Mouse (Mus musculus): ENCODE measurements around the gene Slc25a25.

Gene Slc25a25

DNA sequence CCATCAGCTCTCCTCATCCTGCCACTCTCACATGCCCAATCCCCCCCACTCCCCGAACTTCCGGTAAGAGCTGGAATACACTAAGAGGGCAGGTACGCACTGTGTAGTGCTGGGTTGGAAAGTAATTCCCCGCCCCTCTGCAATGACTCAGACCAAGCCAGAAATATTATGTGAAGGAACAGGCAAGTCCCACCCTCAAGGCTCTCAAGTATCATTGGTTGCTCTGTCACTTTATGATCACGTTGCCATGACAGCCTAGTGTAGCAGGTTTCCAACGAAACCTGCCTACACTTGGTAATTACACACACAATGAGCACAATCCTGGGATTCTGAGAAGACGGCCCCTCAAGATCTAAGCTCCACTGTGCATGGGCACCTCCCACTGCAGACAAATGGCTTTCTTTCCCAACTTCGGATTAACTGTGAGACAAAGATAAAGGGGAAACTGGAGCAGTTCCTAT, 23.0 kb downstream of the Slc25a25 start:
- DNase-seq (ENCODE audit: low spot score) = peak; percentile 67

DNA sequence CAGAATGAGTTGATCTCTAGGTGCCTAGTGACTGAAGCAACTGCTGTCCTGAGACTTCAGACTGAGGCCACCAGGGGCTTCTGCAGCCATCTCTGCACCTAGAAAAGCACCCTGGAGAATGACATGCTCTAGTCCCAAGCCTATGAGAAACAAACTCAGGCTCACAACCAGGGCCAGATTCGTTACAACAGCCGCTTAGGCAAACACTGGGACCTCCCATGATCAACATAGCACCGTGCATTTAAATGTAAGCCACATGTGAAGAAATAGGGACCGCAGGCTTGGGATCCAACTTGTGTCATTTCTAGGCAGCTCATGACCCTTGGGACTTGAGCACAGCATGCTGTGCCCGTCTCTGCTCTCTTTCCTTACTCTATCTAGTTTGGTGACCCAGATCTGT, 23.5 kb downstream of the Slc25a25 start:
- DNase-seq (ENCODE audit: low spot score) = no peak

DNA sequence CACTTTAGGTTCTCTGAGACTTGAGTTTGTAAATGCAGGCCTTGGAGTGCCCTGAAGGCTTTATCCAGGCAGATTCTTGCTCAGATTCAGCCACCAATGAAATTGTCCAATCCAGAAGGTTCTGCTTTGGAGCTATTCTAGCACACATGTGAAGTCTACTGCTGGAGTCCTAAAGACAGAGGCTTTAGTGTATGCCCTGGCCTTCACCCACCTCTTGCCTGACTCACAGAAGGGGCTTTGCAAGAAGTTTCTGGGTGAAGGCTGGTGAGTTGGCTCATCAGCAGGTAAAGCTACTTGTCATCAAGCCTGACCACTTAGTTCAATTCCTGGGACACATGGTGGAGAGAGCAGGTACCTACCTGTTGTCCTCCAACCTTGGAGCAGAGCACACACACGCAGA, 25.1 kb downstream of the Slc25a25 start:
- DNase-seq (ENCODE audit: low spot score) = no peak

DNA sequence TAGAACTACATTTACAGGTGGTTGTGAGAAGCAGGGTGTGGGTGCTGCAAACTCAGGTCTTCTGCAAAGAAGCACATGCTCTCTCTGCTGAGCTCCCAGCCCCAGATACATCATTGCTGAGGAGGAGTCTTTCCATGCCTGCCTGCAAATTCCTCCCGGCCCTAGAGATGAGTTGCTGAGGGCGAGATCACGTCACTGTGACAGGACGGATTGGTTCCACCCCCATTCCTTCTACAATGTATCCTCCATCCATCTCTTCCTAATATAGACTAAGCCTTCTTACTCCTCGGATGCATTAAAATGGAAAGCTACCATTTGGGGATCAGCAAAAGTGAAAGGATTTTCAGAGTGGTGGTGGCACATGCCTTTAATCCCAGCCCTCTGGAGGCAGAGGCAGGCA, 25.7 kb downstream of the Slc25a25 start:
- no peak for DNase-seq (ENCODE audit: low spot score)

DNA sequence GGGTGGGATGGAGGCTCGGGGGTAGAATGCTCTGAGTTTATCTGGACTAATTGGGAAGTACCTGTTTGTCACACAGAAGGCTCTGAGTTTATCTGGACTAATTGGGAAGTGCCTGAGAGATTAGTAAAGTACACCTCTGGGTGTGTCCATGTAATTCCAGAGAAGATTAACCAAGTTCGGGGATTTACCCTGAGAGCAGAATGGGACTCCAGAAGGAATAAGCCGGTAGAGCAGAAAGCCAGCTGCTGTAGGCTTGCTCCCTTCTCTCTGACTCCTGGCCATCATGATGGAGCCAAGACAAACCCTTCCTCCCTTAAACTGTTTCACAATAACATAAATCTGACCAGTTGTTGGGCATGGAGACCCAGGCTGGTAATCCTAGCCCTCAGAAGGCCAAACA, 26.4 kb downstream of the Slc25a25 start:
- no peak for DNase-seq (ENCODE audit: low spot score)

DNA sequence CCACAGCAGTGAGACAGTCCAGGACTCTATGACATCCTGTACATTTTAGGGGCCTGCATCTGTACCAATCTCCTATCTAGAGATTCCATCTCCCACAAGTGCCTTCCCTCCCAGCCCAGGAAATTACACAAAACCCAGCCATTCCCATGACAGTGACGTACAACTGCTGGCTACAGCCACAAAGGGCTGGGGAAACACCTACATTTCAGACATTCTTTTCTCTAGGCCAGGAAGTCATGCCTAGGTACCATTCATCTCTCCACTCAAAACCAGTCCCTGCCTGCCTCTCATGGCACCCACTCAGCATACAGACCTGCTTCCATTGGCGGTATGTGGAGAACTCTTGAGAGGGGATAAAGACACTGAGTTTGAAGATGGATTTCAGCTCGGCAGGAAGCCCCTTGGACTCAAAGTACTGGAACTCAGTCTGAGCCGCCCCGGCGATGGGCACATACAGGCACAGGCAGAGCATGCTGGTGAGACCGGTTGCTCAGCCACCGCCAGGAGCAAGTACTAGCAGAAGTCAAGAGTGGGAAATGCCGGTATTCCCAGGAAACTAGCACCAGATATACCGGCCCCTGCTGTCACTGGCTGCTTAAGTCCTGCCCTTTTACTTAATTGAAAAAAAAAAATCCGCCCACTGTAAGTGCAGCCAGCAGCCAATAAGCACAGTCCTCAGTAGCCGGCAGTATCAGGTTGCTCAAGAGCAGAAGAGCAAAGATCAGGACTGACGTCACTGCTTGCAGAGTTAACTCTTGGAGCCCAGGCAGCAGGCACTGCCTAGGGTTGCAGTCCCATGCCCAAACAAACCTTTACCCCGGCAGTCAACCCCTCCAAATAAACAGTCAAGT, 27.5 kb downstream of the Slc25a25 start:
- peak; percentile 80 for DNase-seq (ENCODE audit: low spot score)

DNA sequence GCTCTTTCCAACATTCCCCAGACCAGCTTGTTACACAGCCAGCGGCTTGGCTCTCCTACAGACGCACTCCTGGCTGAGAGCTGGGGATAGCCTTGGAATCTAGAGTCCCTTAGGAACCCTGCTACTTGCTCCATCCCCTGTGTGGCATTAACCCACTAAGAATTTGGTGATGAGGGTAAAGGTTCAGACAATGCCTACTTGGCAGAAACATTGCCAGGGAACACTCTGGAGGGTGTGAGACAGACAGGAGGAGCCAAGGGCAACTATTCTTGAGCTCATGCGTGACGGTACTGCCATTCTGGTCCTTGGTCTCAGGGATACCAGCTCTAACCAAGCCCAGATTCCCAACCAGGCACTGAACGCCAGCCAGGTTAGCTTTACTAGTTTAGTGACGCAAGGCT, 29.4 kb downstream of the Slc25a25 start:
- no peak for DNase-seq (ENCODE audit: low spot score)

DNA sequence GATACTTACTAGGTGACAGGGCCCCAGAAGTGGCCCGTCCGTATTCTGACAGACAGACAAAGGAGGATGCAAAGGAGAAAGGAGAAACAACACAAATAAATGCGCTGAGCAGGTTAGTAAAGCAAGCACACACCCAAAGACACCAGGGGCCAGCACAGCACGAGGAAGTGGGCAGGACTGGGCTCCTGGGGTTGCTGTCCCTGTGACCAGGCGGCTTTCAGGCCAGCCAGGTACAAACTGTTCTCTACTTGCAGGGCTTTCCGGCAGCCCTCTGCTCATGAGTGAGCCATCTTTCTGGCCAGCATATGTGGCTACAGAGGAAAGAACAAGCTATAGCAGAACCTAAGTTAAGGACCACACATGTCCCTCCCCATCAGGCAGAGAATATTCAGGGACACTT, 30.6 kb downstream of the Slc25a25 start:
- DNase-seq (ENCODE audit: low spot score) = no peak

DNA sequence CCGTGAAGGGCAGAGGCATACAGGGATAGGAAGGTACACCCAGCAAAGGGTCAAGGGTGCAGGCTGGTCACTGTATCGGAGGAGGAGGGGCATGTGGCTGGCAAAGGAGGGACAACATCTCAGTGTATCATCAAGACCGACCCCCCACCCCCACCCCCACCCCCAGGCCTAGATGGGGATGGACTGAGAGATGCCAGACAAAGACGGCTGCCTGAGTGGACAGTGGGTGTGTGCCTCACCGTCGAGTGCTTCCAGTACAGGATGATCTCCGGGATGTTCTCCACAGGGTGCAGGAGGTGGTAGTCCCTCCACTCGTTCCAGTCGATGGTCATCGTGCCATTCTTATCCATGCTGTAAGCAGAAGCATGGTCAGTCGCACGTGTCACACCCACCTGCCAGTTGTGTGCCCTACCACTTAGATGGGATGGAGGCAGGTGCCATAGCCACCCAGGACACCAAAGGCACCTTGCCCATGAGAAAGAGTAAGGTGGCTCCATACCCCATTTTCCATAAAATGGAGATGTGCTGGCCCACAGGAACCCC, 31.1 kb downstream of the Slc25a25 start:
- DNase-seq (ENCODE audit: low spot score) = no peak

DNA sequence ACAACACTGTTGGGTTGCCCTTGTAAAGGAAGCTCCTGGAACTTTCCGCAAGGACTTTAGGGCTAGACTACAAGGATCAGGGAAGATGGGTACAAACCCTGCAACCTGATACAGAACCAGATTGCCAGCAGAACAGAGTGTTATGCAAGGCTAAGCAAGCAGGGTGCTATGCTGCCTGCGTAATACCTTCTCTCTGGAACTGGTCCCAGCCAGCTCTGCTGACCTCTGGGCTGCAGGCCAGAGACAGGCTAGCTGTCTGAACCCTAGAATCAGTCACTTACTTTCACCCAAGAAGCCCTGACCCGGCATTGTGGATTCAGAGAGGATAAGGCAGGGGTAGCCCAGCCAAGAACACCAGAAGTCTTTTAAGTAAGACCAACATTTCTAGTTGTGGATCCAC, 31.9 kb downstream of the Slc25a25 start:
- DNase-seq (ENCODE audit: low spot score) = peak; percentile 55

DNA sequence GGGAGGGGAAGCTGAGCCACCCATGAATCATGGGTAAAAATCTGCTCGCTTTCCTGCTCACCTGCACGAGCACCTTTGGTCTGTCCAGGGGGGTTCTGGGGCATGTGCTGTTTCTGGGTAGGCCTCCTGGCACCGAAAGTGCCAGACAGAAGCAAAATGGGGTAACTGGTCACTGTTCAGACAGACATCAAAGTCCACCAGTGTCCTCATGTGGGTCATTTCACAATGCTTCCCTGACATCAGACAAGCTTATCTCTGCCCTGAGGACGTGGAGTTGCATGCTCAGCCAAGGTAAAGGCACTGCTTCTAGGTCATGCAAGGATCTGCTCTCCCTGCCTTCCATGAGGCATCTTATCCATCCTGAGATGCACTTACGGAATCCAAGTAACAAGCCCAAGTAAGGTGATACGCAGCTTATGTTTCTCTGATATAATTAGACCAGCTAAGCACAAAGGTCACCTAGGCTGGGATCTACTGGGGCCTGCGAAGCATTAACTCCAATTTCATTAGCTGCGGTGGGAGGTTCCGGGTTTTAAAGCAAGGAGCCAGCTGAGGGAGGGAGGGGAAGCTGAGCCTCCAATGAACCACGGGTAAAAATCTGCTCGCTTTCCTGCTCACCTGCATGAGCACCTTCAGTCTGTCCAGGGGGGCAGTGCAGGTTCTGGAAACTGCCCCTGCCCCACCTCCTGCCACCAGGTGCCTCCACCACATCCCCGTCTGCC, 32.7 kb downstream of the Slc25a25 start:
- DNase-seq (ENCODE audit: low spot score) = no peak

DNA sequence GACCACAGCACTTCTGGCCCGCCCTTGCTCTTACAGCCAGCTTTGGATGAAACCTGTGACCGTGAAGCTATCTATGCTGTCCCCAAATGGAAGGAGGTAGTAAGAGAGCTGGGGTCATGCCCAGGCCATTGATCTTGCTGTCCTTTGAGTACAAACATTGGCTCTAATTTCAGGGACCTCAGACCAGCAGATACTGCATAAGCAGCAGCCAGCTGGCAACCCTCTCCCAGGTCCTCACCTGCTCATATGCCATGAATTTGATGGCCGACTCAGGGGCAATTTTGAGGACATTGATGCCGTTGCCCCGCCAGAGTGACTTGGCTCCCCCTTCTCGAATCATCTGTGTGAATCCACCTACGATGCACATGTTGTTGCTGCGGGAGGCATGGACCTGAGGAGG, 33.8 kb downstream of the Slc25a25 start:
- no peak for DNase-seq (ENCODE audit: low spot score)

DNA sequence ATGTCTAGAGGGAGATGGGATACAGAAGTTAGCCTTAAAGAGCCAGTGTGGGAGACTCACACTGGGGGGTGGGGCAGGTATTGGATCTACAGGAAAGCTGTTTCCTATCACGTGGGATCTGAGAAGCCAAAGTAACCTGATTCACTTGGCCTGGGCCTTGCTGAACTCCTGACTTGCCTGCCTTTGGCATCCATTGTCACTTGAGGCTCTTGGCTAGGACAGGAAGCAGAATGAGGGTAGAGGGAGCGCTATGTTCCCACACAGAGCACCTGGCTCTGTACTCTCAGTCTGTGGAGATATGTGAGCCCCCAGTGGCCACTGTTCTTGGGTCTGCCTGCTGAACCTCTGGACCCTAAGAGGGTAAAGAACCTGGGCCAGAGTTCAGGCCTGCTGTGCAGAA, 34.7 kb downstream of the Slc25a25 start:
- DNase-seq (ENCODE audit: low spot score) = no peak

DNA sequence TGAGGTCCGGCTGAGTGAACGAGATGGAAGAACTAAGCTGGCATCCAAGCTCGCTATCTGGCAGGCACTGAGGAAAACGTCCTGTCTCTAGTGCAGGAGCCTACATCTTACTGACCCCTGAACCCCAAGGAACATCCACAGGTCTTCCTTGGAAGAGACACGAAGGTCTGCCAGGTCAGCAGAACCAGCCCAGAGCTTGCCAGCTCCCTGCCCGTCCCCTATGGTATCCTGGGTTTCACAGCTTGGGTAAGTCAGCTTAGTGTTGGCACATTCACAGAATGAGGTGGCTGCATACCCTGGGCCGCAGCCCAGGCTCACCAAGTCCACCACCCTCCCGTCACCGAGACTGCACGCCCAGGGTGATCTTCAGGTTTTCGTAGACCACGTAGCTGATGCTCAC, 35.4 kb downstream of the Slc25a25 start:
- DNase-seq (ENCODE audit: low spot score) = no peak

DNA sequence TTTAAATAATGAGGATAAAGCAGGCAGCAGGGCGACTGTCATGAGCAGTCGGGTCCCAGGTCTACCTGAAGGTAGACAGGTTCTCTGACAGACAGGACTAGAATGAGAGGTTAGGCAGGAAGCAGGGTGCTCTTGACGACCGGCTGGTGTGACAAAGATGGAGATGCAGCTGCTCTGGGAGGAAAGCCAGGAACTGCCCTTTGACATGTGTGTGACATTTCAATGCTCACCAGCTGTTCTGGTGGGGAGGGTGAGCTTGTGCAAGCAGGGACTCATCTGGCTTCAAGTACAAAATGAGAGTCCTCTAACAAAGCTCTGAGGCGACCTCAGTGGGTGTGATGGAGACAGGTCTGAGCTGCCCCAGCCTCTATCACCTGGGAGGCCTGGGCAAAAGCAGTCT, 37.3 kb downstream of the Slc25a25 start:
- DNase-seq (ENCODE audit: low spot score) = no peak

DNA sequence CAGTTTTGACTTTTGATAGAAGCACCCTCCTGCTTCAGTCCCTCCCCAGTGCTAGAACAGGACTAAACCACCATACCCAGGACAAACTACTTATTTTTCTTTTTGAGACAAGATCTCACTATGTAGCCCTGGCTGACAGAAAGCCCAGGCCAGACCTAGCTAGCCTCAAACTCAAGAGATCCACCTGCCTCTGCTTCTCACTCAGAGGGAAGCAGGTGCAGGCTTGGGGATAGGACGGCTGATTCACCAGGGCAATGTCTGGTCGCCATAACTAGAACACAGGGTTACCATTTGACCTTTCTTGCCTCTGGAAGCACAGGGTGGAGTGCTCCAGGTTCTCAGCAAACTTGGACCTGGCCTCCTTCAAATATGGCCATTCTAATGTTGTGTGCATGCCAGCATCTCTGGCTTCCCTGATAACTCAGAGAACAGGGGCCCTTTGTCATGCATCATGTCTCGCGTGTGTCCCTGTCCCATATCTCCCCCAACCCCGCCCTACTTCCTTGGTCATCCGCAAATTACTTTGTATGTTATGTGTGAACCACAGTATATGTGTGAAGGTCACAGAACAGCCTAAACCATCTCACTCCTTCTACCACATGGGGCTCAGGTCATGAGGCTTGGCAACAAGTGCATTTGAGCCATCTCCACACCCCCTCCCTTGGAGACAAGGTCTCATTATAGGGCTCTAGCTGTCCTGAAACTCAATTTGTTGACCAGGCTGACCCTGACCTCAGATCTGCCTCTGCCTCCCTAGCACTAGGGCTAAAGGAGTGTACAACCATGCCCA, 38.3 kb downstream of the Slc25a25 start:
- no peak for DNase-seq (ENCODE audit: low spot score)

DNA sequence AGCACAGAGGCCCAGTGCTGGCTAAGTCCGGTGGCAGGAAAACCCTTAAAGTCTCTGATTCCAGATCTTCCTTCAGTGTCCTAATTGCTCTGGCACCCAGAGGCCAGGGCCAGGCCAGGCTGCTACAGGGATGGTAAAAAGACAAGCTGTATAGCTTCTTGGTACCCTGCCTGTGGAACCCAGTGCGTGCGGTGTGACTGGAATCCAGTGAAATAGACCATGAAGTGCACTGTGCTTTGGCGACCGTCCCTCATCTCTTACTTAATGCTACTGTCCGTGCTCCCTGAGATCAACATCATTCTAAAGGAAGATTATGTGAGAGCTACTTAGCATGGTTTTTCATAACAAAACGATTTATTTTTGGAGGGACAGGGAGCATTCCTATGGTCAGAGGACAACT, 39.8 kb downstream of the Slc25a25 start:
- DNase-seq (ENCODE audit: low spot score) = no peak

DNA sequence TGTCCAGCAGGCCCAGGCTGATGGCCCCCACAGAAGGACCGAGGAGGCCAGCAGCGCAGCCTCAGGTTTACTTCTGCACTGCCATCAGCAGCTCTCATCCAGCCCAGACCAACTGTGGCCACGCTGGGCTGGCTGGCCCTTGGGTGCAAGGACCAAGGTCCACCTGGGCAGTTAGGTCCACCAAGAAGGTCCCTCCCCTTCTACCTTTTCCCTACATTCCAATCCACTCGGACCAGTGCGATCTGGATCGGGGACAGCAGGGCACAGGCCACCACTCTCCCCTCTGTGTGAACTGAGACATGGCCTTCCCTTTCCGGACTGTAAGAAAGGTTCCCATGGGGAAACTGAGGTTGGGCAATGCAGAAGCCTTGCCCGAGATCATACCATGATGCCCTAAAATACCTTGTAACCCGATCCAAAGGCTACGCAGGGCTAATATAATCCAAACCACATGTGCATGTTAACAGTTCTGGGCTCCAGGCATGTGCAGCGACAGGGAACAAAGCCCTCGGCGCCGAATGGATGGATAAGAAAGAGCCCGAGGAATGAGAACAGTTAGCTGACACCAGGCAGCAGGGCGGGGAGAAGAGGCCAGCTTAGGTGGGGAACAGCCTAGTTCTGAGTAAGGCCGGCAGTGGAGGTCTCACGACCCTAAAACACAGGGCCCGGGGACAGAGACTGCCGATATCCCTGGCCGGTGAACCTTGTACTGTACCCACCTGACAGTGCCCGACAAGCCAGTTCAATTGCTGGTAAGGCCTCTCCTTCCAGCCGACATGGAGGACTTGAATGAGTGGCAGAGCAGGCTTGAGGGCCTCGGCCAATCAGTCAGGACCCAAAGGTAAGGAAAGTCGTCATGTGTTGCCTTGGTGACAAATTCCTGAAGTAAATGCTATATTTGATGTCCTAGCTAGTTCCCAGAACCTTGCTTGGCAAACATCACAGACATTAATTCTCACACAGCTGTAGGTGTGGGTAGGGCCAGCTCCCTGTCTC, 42.5 kb downstream of the Slc25a25 start:
- DNase-seq (ENCODE audit: low spot score) = no peak

DNA sequence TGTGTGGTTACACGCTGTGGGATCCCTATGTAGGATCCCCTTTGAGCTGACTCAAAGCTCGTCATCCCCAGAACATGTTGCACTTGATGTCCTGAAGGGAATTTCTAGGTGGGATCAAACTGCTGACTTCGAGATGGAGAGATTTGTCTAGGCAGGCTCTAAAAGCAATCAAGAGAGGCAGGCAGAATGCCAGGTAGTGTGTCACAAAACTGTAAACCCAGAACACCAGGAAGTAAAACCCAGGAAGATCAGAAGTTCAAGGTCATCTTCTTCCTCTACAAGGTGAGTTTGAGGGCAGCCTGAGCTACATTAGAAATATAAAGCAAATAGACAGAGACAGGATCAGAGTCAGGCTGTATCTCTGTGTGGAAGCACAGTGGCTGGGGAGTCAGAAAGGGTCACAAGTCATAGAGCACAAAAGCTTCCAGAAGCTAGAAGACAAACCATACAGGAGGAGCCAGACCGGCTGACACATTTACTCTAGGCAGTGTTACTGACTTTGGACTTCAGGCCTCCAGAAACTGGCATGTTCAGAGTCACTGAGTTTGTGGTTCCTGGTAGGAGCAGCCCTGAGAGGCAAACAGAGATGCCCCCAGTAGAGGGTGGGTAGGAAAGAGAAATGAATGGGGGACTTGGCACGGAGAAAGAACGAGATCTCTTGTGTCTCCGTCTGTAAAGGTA, 44.0 kb downstream of the Slc25a25 start:
- DNase-seq (ENCODE audit: low spot score) = no peak

DNA sequence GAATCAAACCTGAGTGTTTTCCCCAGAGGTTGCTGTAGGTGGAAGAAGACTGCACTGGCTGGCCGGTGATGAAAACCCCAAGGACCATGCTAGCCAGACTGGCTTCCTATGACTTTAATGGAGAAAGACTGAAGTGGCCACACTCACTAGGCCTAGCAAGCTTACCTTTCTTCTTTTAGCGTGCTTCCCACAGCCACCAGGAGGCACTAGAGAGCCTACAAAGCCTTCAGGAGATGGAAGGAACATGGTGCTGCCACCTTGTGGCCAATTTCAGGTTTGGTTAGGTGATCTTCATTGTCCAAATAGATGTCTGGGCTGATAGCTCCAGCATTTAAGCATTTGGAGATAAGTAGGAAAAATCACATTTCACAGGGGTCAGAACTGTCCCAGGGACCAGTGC, 46.6 kb downstream of the Slc25a25 start:
- DNase-seq (ENCODE audit: low spot score) = peak; percentile 98

DNA sequence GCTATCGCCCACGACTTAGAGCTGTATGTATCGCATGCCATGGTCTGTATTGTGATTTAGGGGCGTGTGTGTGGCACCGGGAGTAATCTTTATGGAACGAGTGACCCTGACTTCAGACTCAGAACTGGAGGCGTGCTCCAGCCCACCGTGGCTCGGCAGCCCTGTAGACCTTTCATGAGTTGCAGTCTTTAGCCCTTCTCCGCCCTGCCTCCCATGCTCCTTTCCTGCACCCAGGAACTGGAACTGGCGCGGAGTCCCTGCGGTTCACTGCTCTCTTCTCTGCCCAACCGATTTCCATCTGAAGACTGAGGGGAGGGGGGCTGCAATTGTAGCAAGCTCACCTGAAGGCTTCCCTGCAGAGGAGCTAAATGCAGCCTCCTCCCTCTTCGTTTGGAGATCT, 54.5 kb downstream of the Slc25a25 start:
- DNase-seq (ENCODE audit: low spot score) = no peak

Data from urinary bladder, postnatal 14 days (tissue).